Mouse (Mus musculus) heart, embryonic 11.5 days (tissue): ENCODE results near the gene Sephs2. TPM values are rescaled to one million over a fixed set of nuclear protein-coding genes. Genes with fewer than 3 reads are reported as not detected.

Source experiments
- ATAC-seq: fragments of 200-750 bp; cut with Nextera tagmentation; replicated peaks from 2 replicates; pipeline ENCODE4 v1.8.0; 2017; ENCODE audit warnings: moderate library complexity; ENCODE audit not compliant: insufficient number of reproducible peaks, low FRiP score, low TSS enrichment
- H3K27ac ChIP-seq: fragments of 300-500 bp; sonication (generic); 2 replicates; pipeline ENCODE4 v1.5.1; 2014; ENCODE audit warnings: mild to moderate bottlenecking, low read depth, low read length
- H3K27me3 ChIP-seq: fragments of 300-500 bp; sonication (generic); 2 replicates; pipeline ENCODE4 v1.6.1; 2014; ENCODE audit warnings: mild to moderate bottlenecking, low read length, mixed read lengths; ENCODE audit not compliant: control insufficient read depth, insufficient read depth
- H3K36me3 ChIP-seq: fragments of 300-500 bp; sonication (generic); 2 replicates; pipeline ENCODE4 v1.6.1; 2014; ENCODE audit warnings: mild to moderate bottlenecking, low read length, moderate library complexity, mixed read lengths; ENCODE audit not compliant: control insufficient read depth, insufficient read depth
- H3K4me1 ChIP-seq: fragments of 300-500 bp; sonication (generic); 2 replicates; pipeline ENCODE4 v1.6.1; 2014; ENCODE audit warnings: low read length; ENCODE audit not compliant: control insufficient read depth, insufficient read depth
- H3K4me2 ChIP-seq: fragments of 300-500 bp; sonication (generic); 2 replicates; pipeline ENCODE4 v1.6.1; 2014; ENCODE audit warnings: mild to moderate bottlenecking, moderate library complexity
- H3K4me3 ChIP-seq: fragments of 300-500 bp; sonication (generic); 2 replicates; pipeline ENCODE4 v1.5.1; 2014; ENCODE audit warnings: low read depth, low read length
- H3K9ac ChIP-seq: fragments of 300-500 bp; sonication (generic); 2 replicates; pipeline ENCODE4 v1.6.1; 2014; ENCODE audit warnings: mild to moderate bottlenecking, low read depth, low read length, moderate library complexity
- H3K9me3 ChIP-seq: fragments of 300-500 bp; sonication (generic); replicated peaks from 2 replicates; pipeline ENCODE4 v1.6.1; 2016; ENCODE audit warnings: low read length; ENCODE audit not compliant: control insufficient read depth
- WGBS: fragments of 180-500 bp; shearing (Covaris S2); extraction: QIAGEN DNeasy Blood & Tissue Kit; methylation state at CpG from one replicate; pipeline ENCODE4 v1.1.7; 2014; ENCODE audit not compliant: insufficient replicate concordance; 5-methylcytosine and 5-hydroxymethylcytosine counted together
- polyA plus RNA-seq: library from polyadenylated mRNA; unstranded; fragments of >200 nt; fragmentation: Nextera tagmentation; extraction: Ambion mirVana; gene quantifications from 2 replicates; pipeline ENCODE4 v1.2.1, GENCODE M21; 2014

Sephs2 gene
- polyA plus RNA-seq, 1 experiment from 2014 or later: 87.8 TPM

- no peaks in the 10 kb centered on the region for H3K27me3 ChIP-seq
- H3K9me3 ChIP-seq: no peaks in the 10 kb centered on the region
- H3K4me2 ChIP-seq: no peak overlapping the region
- H3K27ac ChIP-seq: no peak overlapping the region
- no peak for ATAC-seq
- no peaks in the 10 kb centered on the region for H3K4me1 ChIP-seq
- WGBS: 81% methylated on average over 6 of the region's 6 CpGs
- H3K4me3 ChIP-seq: no peak overlapping the region
- H3K36me3 ChIP-seq: no peaks in the 10 kb centered on the region
- H3K9ac ChIP-seq: no peak overlapping the region
Observed at GRCm38 (mm10) chr7:127223515-127224478, 50.1 kb downstream of the Sephs2 start.

GRCm38 (mm10) chr7:127223106-127223505 is 50.7 kb downstream of the Sephs2 start:
- no peaks in the 10 kb centered on the region for H3K27me3 ChIP-seq
- H3K4me1 ChIP-seq: no peaks in the 10 kb centered on the region
- no peaks in the 10 kb centered on the region for H3K36me3 ChIP-seq
- WGBS: 89% methylated on average over 3 of the region's 3 CpGs
- H3K4me3 ChIP-seq: no peak overlapping the region
- ATAC-seq: no peak
- H3K4me2 ChIP-seq: no peak overlapping the region
- H3K9me3 ChIP-seq: no peaks in the 10 kb centered on the region
- no peak overlapping the region for H3K9ac ChIP-seq
- no peak overlapping the region for H3K27ac ChIP-seq

Other genes with a start within 250 kb of the Sephs2 start
- gene Maz, start 247.0 kb downstream of the Sephs2 start, polyA plus RNA-seq: 38.6 and 44.1 TPM in 2 replicates
- gene Kif22, start 231.6 kb downstream of the Sephs2 start, polyA plus RNA-seq: 97.7 and 103 TPM in 2 replicates
- gene Zg16, start 186.7 kb downstream of the Sephs2 start, polyA plus RNA-seq: not detected in 2 replicates
- 0.92 and 0.96 TPM in 2 replicates for gene AI467606, start 182.7 kb downstream of the Sephs2 start, polyA plus RNA-seq
- gene Qprt, start 151.8 kb downstream of the Sephs2 start, polyA plus RNA-seq: 6.2 and 6.6 TPM in 2 replicates
- 0.32 and 0.39 TPM in 2 replicates for gene Spn, start 136.2 kb downstream of the Sephs2 start, polyA plus RNA-seq
- 41.7 and 41.8 TPM in 2 replicates for gene Cd2bp2, start 78.0 kb downstream of the Sephs2 start, polyA plus RNA-seq
- 17.5 and 23.7 TPM in 2 replicates for gene Tbc1d10b, start 65.6 kb downstream of the Sephs2 start, polyA plus RNA-seq
- gene Mylpf, start 65.2 kb downstream of the Sephs2 start, polyA plus RNA-seq: 27.8 and 37.5 TPM in 2 replicates
- 12.3 and 14.6 TPM in 2 replicates for gene Zfp553, start 41.0 kb downstream of the Sephs2 start, polyA plus RNA-seq
- 19.8 and 23.1 TPM in 2 replicates for gene Sept1, start 40.9 kb downstream of the Sephs2 start, polyA plus RNA-seq
- gene Zfp771, start 29.8 kb downstream of the Sephs2 start, polyA plus RNA-seq: 35.6 and 39.7 TPM in 2 replicates
- gene Dctpp1, start 13.3 kb downstream of the Sephs2 start, polyA plus RNA-seq: 184 and 197 TPM in 2 replicates
- gene Itgal, start 22.2 kb upstream of the Sephs2 start, polyA plus RNA-seq: 0.46 and 0.68 TPM in 2 replicates
- 4.7 and 6.0 TPM in 2 replicates for gene Zfp768, start 71.5 kb upstream of the Sephs2 start, polyA plus RNA-seq
- gene Zfp747, start 102.0 kb upstream of the Sephs2 start, polyA plus RNA-seq: 4.4 and 4.9 TPM in 2 replicates
- gene 9130019O22Rik, start 113.1 kb upstream of the Sephs2 start, polyA plus RNA-seq: 3.7 and 5.5 TPM in 2 replicates
- gene E430018J23Rik, start 119.6 kb upstream of the Sephs2 start, polyA plus RNA-seq: 4.9 and 5.6 TPM in 2 replicates
- 4.6 and 4.8 TPM in 2 replicates for gene Zfp764, start 132.8 kb upstream of the Sephs2 start, polyA plus RNA-seq
- gene Zfp688, start 148.0 kb upstream of the Sephs2 start, polyA plus RNA-seq: 14.7 and 23.5 TPM in 2 replicates
- 5.3 and 5.8 TPM in 2 replicates for gene Zfp689, start 175.1 kb upstream of the Sephs2 start, polyA plus RNA-seq
- gene Prr14, start 185.6 kb upstream of the Sephs2 start, polyA plus RNA-seq: 39.7 and 41.1 TPM in 2 replicates
- 9.9 and 11.1 TPM in 2 replicates for gene Fbrs, start 205.1 kb upstream of the Sephs2 start, polyA plus RNA-seq
- 36.8 and 46.6 TPM in 2 replicates for gene Srcap, start 237.9 kb upstream of the Sephs2 start, polyA plus RNA-seq
- 9.8 and 12.6 TPM in 2 replicates for gene Gm42715, start 245.5 kb upstream of the Sephs2 start, polyA plus RNA-seq